Mouse (Mus musculus): ENCODE results near the gene Apc2. TPM values are rescaled to one million over a fixed set of nuclear protein-coding genes. Genes with fewer than 3 reads are reported as not detected.

Gene Apc2
- total RNA-seq, 2 experiments from 2014 or later: not detected

DNA sequence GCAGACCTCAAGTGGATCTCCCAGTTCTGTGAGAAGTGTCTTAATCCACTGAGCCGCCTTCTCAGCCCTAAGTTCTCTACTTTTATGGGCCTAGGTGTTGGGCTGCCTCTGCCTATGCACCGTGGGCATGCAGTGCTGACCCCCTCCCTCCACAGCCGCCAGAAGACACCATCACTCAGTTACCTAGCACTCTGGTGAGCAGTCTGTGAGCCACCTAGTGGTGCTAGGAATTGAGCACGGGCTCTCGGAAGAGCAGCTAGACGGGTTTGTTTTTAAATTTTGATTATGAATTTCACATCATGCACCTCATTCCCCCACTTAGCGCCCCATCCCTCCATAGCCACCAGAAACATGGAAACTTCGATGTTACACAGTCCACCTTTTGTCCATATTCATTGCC lies 7.1 kb upstream of the Apc2 start:
- ATAC-seq (replicated peaks; ENCODE audit: low FRiP score, low TSS enrichment, poor library complexity, severe bottlenecking): no peak

DNA sequence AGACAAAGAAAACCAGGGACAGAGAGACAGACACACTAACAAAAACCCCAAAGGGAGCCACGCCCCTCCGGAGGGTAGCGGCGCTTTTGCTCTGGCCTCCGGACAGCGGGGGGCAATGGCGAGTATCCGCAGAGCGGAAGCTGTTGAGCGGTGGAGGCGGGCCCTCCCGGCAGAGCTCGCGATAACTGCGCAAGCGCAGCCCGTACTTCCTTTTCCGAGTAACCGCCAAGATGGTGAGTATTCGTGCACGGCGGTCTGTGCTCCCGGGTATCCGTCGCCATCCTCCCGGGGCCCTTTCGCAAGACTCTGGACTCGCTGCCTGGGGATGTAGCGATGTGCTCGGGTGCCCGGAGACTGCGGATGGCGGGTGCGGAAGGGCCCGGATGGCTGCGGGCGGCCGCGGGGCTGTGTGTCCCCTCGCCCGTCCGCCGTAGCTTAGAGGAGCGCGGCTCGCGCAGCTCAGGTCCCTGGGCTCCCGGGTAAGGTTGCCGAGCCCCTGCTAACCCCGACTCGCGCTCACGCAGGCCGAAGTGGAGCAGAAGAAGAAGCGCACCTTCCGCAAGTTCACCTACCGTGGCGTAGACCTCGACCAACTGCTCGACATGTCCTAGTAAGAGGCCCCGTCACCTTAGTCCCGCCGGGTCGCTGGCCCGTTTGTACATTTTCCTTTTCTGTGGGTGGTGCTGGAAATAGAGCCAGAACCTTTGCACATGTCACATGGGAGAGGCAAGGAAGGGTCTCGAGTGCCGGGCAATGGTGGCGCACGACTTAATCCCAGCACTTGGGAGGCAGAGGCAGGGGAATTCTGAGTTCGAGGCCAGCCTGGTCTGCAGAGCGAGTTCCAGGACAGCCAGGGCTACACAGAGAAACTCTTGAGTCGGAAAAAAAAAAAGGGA lies 3.3 kb upstream of the Apc2 start, which contains the start of gene Rps15:
Rps15 (plus strand) TSS at position 203 of the 896 bp plus-strand sequence.
- peak; percentile 72 for ATAC-seq (replicated peaks; ENCODE audit: low FRiP score, low TSS enrichment, poor library complexity, severe bottlenecking)

DNA sequence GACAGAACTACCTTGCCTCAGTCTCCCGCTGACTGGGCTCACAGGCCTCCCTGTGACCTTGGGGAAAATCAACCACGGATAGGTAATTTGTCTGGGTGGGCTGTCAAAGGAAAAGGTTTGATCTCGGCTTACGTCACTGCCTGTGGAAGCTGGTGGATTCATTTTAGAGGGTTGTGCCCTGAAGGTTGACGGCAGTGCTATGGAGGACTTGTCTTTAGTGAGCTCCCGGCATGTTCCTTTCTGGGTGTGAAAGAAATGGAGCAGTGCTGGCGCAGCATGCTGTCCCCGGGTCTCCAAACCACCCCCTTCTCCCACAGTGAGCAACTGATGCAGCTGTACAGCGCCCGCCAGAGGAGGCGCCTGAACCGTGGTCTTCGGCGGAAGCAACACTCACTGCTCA lies 2.5 kb upstream of the Apc2 start:
- ATAC-seq (replicated peaks; ENCODE audit: low FRiP score, low TSS enrichment, poor library complexity, severe bottlenecking): no peak

DNA sequence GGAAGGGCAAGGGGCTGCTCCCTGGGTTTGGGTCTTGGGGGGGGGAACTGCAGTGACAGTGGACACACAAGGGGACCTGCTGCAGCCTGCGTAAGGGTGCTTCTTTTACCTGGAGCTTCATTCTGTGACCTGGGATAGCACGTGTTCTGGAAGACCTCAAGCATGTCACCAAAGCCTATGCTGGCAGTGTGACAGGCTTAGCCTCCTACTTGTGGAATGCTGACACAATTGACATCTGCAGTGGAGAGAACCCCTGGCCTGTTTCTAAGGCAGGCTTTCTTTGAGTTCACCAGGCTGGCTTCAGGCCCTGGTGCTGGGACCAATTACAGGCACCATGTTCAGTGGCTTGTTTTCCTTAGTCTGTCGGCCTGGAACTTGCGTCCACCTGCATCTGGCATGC lies 1.5 kb upstream of the Apc2 start:
- no peak for ATAC-seq (replicated peaks; ENCODE audit: low FRiP score, low TSS enrichment, poor library complexity, severe bottlenecking)

DNA sequence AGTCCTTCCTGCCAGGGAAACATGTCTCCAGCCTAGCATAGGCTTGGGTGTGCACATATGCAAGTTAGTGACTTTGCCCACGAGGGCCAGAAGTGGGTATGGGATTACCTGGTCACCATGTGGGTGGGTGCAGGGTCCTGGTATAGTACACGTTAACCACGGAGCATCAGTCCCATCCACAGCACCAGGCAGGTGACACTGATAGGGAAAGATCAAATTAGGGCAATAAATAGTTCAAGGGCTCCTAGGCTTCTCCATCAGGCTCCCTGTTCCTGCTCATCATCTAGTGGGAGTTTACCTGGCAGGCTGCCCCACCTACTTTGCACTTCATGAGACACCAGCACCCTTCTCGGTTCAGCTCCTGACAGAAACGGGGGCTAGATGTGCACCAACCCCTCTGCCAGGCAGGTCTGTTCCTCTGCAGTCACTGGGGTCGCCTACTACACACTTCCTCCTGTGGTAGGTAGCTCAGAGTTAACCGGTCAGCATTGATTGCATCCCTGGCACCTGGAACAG lies 931 bp upstream of the Apc2 start:
- ATAC-seq (replicated peaks; ENCODE audit: low FRiP score, low TSS enrichment, poor library complexity, severe bottlenecking): no peak

DNA sequence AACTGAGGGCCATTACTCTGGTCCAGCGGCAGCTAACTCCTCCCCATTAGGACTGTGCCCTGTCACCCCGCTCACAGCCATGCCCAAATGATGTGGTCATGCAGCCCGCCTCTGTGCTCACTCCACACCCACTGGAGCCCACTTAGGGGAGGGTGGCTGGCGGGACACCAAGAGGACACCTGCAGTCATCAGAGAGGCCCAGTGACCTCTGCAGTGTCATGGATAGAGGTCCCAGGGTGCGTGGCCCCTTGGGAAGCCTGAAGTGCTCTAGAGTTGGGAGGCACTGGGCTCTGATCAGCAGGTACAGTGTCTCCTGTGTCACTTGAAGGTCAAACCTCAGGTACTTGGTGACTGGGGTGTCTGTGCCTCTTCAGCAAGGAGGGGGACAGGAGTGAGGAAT lies 1.0 kb downstream of the Apc2 start:
- ATAC-seq (replicated peaks; ENCODE audit: low FRiP score, low TSS enrichment, poor library complexity, severe bottlenecking): no peak

DNA sequence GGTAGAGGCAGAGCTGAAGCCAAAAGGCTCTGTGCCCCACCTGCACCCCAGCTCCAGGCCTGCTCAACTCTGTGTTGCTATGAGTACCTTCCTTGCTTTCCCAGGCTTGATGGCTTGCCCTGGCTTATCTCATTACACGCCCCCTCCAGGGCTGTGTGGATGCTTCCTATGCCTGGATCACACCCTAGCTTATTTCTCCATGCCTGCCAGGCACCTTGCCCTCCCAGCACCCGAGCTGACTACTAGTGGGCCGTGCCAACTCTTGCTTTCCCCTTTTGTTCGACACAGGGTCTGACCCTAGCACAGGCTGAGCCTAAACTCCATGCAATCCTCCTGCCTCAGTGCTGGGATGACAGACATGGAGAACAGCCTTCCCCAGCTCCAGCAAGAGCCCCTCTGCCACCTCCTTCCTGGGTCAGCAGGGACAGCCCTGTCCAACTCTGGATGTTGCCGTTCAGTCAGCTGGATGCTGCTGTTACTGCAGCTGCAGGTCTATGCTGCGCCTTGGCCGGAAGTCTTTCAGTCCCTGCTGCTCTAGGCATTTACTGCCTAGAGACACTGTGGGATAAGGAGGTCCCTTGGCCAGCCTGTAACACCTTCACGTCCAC lies 1.9 kb downstream of the Apc2 start:
- ATAC-seq (replicated peaks; ENCODE audit: low FRiP score, low TSS enrichment, poor library complexity, severe bottlenecking): no peak

DNA sequence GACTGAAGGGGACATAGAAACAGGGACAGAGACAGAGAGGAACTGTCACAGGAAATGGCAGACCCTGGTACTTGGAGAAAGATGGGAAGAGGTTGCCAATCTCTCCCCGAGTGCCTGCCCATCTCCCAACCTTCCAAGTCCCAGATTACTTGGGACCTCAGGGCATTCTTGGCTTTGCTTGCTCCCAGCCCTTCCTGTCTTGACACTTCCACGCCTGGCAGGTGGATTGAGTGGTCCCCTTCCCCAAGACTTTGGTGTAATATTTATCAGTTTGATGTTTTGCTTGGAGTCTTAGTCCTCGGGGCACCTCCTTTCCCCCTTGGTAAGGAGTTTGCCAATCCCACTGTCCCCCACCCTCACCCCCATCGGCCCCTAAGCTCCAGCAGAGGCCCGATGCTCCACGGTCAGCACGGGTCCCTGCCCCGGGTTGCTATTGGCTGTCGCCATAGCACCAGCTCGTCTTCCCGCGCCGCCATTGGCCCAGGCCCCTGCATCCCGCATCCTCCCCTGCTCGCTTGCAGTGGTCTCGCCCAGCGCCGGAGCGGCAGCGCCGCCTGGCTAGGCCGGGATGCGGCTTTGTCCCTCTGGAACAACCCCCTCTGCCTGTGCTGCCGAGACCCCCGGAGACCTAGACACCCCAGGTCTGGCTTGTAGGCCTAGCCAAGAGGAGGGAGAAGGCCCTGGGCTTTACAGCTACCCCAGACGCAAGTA lies 2.9 kb downstream of the Apc2 start:
- no peak for ATAC-seq (replicated peaks; ENCODE audit: low FRiP score, low TSS enrichment, poor library complexity, severe bottlenecking)

DNA sequence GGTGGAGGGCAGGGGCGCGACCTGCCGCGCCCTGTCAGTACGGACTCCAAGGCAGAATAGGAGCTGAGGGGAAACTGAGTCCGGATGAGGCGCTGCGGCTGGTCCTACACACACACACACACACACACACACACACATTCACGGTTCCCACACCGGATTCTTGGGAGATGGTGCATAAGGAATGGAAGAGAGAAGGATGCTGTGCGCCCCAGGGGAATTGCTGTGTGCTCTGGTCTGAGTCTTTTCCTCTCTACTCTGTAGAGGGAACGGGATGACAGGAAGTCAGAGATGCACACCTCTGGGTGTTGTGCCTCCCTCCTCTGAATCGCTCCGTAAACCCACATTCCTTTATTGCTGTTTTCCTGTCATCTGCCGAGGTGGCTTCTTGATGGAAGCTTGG lies 3.5 kb downstream of the Apc2 start:
- ATAC-seq (replicated peaks; ENCODE audit: low FRiP score, low TSS enrichment, poor library complexity, severe bottlenecking): no peak

DNA sequence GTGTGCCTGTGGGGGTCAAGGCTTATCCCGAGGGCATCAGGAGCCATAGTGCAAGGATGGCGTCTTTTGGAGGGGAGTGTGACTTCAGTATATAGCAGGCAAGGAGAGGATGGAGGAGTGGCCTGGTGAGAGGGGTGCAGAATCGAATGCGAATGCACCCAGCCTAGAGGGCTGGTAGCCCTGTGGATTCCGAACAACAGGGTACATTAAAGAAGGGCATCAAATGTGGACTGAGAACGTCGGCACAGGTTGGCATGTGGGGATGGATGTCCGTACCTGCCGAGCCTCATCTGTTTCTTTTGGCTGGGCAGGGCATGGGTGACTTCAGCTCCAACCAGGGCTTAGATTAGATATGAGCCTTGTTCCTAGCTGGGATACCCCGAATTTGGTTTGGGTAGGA lies 4.0 kb downstream of the Apc2 start:
- ATAC-seq (replicated peaks; ENCODE audit: low FRiP score, low TSS enrichment, poor library complexity, severe bottlenecking): no peak

DNA sequence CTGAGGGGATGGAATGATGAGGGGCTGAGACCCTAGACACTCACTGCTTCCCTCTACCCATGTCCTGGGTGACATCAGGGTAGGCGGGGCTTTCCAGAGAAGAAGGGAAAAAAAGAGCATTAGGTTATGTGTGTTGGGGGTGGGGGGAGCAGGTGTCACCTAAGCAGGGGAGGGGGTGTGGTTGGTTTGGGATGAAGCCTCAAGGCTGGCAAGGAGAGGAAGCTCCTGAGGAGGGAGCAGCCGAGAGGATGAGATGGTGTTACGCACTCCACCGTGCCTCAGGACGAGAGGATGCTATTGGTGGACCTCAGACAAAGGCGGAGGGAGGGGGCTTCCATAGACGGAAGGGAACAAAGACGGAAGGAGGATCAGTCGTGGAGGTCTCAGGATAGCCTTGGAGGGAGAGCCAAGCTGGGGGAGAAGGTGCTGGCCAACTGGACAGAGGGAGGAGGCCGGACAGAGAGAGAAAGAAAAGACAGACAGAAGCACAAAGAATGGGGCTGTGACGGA lies 5.0 kb downstream of the Apc2 start:
- no peak for ATAC-seq (replicated peaks; ENCODE audit: low FRiP score, low TSS enrichment, poor library complexity, severe bottlenecking)

DNA sequence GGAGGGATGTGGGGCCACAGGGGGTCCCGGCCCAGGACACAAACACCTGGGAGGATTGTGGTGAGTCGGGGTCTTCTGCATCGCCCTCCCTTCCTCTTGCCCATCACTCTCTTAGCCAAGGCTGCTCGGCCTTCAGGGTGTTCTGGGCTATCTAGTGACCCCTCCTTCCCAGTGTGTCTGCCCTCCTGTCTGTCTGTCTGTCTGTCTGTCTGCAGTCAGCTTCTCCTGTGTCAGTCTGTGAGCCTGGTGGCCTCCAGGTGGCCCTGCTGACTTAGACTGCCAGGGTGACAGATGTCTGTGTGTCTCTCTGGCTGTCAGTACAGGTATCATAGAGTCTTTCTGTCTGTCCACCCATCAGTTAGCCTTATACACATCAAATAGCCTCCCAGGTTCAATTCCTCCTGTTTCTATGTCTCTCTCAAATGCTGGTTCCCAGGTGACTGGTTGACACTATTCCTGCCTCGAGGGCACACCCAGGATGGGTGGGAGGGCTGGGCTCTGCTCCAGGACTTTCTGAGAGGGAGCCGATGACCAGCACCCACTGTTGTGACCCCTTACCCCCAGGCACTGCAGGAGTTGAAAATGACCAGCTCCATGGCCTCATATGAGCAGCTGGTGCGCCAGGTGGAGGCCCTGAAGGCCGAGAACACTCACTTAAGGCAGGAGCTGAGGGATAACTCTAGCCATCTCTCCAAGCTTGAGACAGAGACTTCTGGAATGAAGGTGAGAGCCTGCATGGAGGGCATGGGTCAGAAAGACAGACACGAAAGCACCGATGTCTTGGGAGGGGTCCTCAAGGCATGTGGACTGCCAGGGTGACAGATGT lies 5.7 kb downstream of the Apc2 start:
- no peak for ATAC-seq (replicated peaks; ENCODE audit: low FRiP score, low TSS enrichment, poor library complexity, severe bottlenecking)

DNA sequence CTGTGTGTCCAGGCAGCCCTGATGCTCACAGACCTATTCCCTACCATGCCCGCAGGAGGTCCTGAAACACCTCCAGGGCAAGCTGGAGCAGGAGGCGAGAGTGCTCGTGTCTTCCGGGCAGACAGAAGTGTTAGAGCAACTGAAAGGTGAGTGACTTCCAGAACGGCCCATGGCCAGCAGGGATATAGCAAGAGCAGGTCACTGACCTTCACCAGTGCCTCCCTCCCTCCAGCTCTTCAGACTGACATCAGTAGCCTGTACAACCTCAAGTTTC lies 6.2 kb downstream of the Apc2 start:
- ATAC-seq (replicated peaks; ENCODE audit: low FRiP score, low TSS enrichment, poor library complexity, severe bottlenecking): no peak

DNA sequence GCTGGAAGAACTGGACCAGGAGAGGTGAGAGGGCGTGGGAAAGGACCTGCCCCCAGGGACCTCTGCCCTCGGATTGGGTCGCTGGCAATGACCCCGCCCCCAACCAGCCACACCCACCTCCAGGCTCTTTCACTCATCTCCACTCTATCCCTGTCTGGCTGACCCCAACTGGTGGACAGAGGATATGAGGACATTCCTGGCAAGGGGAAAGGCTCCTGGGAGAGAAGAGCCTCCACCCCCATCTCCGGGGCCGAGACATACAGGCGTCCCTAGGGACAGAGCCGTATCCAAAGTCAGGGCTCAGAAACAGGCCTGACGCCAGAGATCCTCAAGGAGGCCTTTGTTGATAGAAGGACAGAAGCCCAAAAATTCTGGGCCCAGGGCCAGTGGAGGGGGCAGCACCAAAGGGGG lies 6.7 kb downstream of the Apc2 start:
- no peak for ATAC-seq (replicated peaks; ENCODE audit: low FRiP score, low TSS enrichment, poor library complexity, severe bottlenecking)

DNA sequence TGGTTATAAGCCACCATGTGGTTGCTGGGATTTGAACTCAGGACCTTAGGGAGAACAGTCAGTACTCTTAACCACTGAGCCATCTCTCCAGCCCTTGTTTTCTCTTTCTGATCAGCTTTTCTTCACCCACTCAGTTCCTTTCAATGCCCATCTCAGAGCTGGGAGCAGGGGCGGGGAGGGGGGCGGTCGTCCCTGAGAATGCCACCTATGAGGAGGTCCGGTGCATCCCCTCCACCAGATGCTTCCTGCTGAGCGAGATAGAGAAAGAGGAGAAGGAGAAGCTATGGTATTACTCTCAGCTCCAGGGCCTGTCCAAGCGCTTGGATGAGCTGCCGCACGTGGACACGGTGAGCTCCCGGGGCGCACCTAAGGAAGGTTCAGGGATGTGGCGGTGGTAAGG lies 8.7 kb downstream of the Apc2 start:
- ATAC-seq (replicated peaks; ENCODE audit: low FRiP score, low TSS enrichment, poor library complexity, severe bottlenecking): 0 out of 2 replicates have a peak, but pooled peaks have one; percentile 1

DNA sequence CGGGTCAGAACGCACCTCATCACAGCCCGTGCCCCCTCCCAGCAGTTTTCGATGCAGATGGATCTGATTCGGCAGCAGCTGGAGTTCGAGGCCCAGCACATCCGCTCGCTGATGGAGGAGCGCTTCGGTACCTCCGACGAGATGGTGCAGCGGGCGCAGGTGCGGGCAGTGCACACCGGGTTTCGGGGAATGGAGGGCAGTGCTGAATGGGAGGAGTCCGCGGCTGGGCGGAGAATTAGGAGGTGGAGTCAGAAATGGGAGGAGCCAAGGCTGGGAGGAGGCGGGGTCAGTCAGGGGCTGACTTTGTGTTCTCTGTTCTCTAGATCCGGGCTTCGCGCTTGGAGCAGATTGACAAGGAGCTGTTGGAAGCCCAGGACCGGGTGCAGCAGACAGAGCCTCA lies 9.1 kb downstream of the Apc2 start:
- ATAC-seq (replicated peaks; ENCODE audit: low FRiP score, low TSS enrichment, poor library complexity, severe bottlenecking): peak; percentile 90

DNA sequence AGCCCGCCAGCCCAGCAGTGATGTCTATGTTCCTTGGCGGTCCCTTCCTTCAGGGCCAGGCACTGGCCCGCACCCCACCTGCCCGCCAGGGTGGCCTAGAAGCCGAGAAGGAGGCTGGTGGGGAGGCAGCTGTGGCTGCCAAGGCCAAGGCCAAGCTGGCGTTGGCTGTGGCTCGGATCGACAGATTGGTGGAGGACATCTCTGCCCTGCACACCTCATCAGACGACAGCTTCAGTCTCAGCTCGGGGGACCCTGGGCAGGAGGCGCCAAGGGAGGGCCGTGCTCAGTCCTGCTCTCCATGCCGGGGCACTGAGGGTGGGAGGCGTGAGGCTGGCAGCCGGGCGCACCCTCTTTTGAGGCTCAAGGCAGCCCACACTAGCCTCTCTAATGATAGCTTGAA lies 15.8 kb downstream of the Apc2 start:
- ATAC-seq (replicated peaks; ENCODE audit: low FRiP score, low TSS enrichment, poor library complexity, severe bottlenecking): no peak

DNA sequence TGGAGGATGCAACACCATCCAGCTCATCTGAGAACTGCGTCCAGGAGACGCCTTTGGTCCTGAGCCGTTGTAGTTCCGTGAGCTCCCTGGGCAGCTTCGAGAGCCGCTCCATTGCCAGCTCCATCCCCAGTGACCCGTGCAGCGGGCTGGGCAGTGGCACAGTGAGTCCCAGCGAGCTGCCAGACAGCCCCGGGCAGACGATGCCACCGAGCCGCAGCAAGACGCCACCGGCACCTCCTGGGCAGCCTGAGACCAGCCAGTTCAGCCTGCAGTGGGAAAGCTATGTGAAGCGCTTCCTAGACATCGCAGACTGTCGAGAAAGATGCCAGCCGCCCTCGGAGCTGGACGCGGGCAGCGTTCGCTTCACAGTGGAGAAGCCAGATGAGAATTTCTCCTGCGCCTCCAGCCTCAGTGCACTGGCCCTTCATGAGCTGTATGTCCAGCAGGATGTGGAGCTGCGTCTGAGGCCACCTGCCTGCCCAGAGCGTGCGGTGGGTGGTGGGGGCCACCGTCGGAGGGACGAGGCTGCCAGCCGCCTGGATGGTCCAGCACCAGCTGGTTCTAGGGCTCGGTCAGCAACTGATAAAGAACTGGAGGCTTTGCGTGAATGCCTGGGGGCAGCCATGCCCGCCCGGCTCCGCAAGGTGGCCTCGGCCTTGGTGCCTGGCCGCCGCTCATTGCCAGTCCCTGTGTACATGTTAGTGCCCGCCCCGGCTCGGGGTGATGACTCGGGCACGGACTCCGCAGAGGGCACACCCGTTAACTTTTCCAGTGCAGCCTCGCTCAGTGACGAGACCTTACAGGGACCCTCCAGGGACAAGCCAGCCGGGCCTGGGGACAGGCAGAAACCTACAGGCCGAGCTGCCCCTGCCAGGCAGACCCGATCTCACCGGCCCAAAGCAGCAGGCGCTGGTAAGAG lies 17.1 kb downstream of the Apc2 start:
- ATAC-seq (replicated peaks; ENCODE audit: low FRiP score, low TSS enrichment, poor library complexity, severe bottlenecking): no peak

All from megakaryocyte-erythroid progenitor cell, adult 5-6 weeks (primary cell).